Mouse (Mus musculus) gastrocnemius, postnatal 4 days (tissue): ENCODE measurements at regions not wholly inside any gene's neighbourhood (a gene's known extent, or its start where the extent isn't known, plus 50 kb on each side); places are given as distances from the start of the nearest gene placed in this dataset.

Source experiments
- DNase-seq, 2 experiments: peaks; one replicate each; pipeline ENCODE4 v3.0.0; 2021 to 2022; ENCODE audit warnings: low spot score in 2 of 2, mixed read lengths in 2 of 2

DNA sequence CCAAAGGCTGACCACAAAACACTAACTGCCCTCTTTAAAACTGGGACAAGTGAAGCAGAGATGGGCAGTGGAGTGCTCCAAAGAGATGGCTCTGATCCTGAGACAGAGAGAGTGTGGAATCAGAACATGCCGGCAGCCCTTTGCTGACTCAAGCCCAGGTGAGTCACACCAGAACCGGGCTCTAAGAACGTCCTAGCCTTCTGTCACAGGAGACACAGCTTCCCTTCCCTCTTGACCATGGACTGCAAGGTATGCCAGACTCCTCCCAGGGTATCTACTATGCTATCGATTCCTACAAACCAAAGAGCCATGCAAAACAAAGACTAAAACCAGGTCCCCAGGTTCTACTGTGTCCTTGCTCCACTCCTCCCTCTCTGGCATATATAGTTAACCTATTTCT is 98.0 kb downstream of the Dhx15 start:
- DNase-seq = no peak

DNA sequence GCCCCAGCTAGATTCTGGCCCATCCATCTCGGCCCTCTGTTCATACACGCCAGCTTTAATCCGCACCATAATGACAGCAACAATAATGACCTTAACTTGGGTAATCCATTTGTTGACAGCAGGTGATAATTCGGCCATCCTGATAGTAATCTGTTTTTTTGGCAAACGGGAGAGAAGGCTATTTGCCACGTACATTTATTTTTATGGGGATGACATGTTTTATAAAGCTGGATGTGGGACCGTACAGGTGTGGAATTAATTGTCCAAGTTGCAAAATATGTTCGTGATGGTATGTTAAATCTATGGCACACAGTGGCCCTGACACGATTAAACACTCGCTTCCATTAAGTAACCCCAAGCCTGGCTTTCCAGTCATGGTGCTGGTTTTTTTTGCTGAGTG is 102.2 kb downstream of the Dhx15 start:
- no peak for DNase-seq

DNA sequence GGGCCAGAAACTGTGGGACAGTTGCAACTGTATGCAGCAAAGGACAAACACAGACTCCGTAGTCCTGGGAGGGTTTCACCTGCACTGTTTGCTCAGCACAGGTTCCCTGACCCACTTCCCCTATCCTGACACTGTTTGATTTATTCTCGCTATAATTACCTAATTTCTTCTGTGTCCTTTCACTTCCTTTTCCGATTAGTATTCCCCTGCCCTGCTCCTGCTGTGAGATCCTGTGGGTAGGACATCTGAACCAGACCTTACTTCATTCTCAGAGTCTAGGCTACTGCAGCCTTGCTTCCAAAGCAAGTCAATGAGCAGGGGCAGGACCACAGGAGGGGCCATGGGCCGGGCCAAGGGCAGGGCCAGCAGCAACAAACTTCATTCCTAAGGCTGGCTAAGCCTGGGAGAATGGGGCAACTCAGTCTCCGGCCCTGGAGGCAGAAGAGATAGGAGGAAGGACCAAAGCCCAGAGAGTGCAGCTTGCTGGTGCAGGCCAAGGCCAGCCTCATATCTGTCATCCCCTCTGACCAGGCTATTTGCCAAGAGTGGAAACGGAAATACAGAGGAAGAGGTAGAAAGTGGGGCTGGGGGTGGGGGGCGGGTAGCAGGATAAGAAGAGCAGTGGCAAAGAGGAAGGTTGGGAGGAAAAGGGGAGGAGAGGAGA is 103.4 kb downstream of the Dhx15 start:
- no peak for DNase-seq

DNA sequence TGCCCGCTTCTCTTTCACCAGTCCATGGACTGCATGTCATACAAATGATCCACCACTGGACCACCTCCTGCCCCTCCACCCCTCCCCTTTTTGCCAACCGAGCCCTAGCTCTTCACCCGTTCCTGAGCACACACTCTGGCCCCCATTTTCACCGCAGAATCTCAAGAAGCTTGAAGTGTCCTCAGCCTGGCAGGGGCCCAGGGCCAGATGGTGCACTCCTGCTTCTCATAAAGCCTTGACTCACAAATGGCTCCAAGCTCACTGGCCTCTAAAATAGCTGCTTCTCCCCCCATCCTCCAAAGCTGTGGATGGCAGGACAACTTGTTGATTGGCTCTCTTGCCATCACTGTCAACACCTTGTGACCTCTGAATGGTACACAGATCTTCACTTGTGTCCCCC is 110.0 kb downstream of the Dhx15 start:
- DNase-seq = no peak

DNA sequence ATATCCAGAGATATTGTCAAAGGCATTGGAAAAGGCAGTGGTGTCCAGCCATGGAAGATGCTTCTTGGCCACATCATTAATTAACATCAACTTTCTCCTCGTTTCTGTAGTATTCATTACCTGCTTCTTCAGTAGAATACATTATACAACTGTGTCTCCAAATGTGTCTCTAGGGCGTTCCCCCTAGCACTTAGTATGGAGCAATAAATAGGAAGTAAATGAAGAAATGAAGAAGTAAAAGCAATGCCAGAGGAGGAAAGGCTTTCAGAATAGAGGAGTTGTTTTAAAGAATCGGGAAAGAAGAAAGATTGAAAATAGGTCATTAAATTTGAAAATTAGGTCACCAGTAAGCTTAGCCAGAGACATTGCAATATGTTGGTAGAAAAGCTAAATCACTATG is 112.6 kb downstream of the Dhx15 start:
- DNase-seq = no peak

DNA sequence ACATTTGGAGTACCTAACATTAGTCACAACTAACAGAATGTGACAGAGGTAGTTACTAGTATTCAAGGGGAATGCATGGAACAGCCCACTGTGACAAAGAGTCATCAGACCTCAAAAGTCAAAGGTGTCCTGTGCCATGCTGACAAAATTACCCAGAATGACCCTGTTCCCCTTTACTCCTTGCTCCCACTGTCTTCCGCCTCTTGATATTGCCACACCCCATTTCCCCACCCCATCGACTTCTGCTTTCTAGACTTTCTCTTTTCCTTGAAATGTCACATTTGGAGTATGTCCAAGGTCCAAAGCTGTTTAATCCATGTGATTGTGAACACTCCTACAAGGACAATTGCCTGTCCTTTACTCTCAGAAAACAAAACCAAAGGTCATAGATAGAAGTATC is 115.2 kb downstream of the Dhx15 start:
- DNase-seq = no peak

DNA sequence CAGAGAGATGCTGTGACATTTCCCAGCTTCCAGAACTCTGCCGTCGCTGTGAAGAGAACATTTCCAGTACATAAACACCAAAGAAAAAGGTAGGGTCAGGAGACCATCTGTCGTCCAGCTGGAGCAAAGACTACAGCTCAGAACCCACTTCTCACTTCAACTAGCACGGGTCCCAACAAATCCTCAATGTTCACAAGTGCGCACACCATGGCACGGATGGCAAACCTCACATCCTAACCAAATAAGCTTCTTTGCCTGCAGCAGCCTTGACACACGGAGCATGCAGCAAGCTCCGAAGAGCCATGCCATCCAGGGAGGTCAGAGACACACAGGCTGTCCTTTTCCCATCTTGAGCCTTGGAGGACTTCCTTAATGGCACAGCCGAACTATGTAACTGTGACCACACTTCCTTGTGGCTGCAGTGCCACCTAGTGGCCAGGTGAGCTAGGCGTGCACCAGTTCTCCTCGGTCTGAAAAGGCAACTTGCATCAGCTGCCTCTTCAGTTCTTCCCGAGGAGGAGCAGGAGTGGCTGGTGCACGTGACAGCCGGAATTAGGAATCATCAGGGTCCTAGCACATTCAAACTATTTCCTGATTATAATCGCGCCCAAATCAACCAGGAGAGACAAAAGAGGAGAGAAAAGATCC is 125.4 kb downstream of the Dhx15 start:
- DNase-seq = peak; percentile 65 to 78

DNA sequence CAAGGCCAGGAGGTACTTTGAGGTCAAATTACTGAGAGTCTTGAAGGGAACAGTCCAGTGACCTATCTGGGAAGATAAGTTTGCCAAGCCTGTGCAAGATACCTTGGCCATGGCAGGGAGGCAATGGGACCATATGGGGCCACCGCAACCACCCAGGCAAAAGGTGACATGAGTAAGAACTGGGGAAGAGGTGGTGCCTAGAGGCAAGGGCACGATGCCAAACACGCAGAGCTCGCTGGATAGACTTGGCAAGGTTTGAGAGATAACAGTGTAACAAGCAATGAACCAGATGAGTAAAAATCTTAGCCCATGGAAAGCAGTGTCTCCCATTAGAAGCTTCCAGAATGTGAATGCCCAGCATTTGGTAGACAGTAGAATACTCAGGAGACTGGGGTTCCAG is 128.1 kb downstream of the Dhx15 start:
- DNase-seq = no peak

DNA sequence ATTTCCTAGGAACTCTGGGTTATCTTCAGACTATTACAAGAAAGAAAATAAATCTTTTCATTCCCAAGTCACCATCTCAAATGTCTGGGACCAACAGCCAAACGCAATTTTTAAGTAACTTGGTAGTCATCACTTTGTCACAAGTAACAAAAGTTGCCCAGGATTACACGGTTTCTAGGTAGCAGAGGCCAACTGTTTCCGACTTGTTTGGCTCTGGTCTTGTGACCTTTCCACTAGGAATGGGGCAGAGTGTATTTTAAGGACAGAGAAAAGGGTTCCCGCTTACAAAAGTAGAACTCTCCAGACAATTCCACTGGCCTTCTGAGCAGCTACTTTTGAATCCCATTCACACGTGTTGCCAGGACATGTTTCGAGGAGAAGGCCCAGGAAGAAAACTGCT is 129.1 kb downstream of the Dhx15 start:
- DNase-seq = no peak

DNA sequence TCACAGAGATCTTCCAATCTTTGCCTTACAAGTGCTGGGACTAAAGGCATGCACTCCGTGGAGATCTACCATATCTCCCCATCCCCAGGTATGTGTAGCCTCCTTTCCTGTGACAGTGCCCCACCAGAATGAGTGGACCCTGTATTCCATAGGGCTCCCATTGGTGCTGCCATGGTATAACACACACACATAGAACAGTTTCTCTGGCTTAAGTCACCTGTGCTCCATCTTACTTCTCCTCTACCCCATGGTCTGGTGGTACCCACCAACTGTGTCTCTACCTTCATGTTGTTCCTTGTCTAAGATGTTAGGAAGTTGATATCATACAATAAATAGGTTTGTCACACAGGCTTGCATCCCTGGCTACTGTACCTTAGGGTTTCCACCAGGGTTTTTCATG is 133.1 kb downstream of the Dhx15 start:
- DNase-seq = no peak

DNA sequence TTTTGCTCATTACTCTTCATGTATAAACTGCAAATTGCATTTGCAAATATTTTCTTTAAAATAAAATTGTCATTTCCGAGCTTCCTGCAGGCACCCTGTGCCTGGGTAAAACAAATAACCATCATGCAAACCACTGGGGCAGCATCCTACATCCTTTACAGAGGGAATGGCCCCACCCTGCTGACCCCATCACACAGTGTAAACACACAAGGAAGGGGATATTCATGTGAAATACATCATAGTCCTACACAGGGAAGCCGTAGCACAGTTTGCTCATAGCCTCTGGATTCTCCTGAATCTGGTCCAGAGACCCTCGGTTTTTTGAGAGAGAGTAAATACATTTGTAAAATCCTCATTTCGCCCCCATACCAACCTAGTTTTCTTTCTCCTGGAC is 138.2 kb downstream of the Dhx15 start:
- no peak for DNase-seq

DNA sequence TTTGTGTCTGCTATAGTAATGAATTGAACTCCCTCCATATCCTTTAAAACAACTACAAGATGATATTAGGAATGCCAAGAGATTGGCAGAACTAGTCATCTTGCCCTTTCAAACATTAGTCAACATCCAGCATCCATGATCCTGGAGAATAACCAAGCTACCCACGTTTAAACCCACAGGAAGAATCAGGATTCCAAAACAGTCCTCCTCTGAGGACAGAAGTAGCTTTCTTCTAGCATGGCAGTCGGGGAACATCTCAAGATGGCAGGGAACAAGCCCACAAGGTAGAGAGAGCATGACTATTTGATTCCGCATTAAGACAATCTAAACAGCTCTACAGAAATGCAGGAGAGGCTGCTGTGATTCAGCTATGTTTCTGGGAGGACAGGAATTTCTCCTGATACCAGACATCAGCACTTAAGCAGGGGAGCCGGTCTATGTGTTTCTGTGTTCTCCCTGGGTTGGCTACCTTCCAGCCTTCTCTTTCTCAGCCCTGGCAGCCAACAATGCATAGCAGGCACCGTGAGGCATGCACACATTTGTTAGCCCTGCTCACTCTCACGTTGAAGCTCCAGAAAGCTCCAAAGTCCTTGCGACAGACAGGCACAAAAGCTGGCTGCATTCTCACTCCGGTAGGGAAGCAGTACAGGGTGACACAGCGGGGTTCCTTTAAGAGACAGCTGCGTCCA is 138.8 kb downstream of the Dhx15 start:
- no peak for DNase-seq

DNA sequence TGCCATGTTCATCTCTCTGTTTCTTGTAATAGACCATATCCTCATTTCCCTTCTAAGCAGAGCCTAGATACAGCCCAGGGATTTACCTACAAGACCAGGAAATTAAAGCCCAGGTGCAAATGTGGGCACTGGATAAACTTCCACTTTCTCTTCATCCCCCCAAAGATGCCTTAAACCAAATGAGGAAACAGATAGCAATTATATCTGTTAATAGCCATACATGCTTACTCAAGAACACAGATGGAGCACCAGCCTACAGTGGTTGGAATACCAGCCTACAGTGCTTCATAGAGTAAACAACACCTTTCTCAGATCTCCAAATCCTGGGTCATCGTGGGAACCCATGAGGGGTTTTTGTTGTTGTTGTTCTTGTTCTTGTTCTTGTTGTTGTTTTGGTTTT is 141.5 kb downstream of the Dhx15 start:
- DNase-seq = no peak

DNA sequence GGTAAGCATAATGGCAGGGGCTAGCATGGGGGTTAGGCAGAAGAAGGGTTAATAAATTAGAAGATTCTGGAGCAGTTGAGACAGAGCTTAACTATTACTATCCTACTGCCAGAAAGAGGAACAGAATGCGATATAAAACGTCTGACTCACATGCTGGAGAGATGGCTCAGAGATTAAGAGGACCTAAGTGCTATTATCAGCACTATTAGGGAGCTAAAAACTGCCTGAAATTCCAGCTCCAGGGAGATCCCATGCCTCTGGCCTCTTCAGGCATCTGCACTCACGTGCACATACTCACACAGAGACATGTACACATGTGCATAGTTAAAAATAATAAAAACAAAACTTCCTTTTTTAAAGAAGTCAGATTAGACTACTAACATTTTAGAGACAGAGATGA is 143.6 kb downstream of the Dhx15 start:
- DNase-seq = no peak

DNA sequence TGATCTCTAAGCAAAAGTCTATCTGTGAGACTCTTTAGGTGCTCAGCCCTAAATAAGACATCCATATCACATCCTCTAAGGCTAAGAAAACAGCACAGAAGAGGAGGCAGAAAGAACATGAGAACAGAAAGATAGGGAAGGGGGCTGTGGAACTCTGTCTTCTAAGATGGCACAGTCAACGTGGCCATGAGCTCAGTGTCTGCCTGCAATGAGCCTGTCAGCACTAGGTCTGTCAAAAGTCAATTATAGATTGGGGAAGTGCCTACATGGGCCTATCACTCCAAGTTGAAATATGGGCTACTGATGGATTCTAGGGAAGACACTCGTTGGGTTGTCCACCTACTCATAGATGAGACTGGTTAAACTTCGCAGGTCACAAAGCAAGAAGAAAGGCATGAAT is 146.2 kb downstream of the Dhx15 start:
- DNase-seq = no peak

DNA sequence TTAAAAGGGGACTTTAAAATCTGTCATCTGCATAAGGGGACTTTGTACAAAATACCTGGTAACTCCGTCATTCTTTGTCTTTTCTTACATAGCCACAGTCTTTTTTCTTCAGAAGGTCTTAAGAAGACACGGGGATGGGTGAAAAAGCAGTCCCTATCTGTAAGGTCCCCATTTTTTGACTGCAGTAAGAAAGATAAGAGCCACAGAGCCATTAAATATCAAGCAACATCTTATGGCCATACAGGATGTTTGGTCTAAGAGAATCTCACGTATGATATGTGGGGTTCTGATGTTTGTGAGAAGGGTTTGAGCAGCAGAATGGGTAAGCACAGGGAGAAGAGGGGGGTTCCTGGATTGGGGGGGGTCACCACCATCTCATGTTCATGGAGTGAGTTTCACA is 148.9 kb downstream of the Dhx15 start:
- no peak for DNase-seq

DNA sequence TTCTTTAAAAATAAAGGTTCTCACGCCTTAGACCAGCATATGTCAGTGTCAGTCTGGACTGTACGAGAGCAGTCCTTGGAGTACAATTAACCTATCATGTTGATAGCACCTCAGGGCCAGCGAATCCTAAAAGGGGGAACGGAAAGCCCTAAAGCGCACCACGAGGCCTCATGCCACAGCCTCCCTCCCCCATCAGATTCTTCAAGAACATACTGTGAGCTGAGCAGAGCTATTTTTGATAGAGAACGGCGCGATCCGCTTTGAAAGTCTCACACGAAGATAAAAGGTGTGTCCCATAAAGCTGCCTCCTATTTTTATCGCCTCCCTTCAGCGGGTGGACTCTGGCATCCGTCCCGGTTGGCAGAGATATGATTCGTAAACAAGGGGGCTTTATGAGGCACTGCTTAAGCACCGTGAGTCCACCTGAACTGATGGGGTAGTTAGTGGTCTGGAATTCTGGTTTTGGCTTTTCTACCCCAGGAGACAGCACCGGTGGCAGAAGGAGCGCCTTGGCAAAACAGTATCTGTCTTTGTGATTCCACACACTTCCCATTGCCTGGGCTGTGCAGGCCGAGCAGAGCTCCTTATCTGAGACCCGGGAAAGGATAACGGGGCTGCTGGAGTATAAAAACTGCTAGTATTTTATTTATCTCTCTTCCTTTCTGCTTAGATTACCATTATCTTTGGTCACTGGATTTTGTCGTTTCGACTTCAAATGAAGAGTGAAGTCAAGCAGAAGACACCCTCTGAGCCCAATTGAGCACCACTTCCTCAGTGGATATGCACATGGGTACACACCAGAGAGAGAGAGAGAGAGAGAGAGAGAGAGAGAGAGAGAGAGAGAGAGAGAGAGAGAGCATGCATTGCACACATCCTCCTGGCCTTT is 149.6 kb downstream of the Dhx15 start:
- DNase-seq = no peak

DNA sequence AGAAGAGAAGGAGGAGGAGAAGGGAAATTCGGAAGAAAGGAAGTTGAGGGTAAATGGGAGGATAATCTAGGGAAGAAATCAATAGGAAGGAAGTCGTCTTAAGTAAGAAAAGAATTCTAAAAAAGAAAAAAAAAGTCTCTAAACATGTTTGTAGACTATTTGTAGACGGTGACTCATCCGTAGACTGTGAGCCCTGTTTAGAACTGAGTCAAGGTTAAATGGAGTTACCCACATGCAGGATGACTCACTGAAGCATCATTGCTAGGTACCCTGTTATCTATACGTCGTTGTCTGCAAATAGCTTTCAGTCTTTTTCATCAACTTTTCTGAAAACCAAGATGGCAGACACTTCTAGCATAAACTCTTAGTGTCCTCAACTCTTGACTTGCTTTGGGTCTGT is 155.0 kb downstream of the Dhx15 start:
- no peak for DNase-seq

DNA sequence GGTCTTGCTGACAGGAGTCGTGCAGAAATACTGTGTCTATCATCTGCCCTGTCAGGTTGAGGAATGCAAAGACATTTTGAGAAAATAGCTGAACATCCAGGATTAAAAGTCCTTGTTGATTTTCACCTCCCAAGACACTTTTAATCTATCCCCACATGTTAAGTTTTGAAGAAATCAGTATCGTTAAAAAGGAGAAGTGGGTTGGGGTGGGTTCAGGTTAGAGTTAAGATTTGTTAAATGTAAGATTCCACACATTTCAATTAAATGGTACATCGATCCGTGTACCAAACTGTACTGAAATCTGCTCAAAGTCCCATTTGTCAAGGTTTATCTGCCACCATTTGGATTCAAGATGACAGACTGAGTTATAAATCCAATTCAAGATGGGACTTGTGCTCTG is 162.8 kb downstream of the Dhx15 start:
- no peak for DNase-seq

DNA sequence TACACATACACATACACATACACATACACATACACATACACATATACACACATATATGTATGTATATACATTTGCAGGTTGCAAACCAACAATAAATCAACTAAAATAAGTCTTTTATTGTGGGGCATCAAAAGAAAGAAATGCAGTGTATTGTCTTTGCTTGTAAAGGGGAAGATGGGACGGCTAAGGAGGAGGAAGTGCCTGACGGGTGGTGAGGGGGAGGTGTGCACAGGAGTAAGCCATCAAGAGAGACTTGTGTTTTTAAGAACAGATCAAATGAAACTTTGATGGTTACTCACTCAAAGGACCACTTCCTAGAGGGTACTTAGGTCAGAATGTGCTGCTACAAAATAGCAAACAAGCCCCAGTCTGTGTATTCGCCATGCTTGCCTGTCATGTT is 164.2 kb downstream of the Dhx15 start:
- no peak for DNase-seq

DNA sequence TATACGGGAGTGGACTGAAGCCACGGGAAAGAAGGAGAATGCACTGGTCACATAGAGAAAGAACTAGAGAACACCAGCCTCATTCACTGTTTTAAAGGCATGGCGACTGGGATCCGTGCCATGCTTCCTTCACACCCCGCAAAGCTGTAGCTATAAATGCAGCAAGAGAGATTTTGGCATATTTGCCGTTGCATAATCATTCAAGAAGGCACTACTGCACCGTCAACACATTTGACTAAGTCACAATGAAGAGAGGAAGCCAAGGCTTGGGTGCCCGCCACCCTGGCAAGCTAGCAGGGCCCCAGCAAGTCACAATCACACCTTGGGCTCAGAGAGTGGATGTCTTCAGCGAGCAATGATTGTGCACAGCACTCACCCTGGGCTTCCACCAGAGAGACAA is 167.1 kb downstream of the Dhx15 start:
- no peak for DNase-seq

DNA sequence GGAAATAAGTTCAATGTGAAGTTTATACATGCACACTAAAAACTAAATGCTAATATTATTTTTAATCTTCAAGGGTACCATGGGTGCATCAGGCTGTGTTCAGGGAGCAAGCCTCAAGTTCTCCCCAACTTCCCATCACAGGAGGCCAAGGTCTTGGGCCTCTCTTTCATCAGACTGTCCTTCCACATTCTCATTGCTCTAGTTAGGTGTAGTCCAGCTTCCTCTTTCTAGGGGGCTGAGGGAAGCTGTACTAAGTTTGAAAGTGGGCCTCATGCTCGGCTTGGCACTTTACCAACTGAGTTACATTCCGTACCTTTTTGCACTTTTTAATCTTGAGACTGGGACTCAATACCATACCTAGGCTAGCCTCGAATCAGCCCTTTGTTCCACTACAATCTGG is 173.3 kb downstream of the Dhx15 start:
- no peak for DNase-seq
